Mouse (Mus musculus) olfactory bulb, adult 2 months (tissue): ENCODE data around the gene Zcwpw1. TPM values are rescaled to one million over a fixed set of nuclear protein-coding genes. Genes with fewer than 3 reads are reported as not detected.
"Not testable (repeated sequence)": the region's sequence is repeated elsewhere in the genome, so short reads cannot be mapped to it uniquely, and the experiment has no call there.

Source experiments
- H3K27ac ChIP-seq: fragments of 200-500 bp; 2 replicates; pipeline ENCODE4 v1.5.1; 2012; ENCODE audit warnings: low read depth, low read length; ENCODE audit not compliant: insufficient read depth
- H3K4me1 ChIP-seq: fragments of 200-500 bp; 2 replicates; pipeline ENCODE4 v1.6.1; 2012; ENCODE audit warnings: low read length; ENCODE audit not compliant: control insufficient read depth, insufficient read depth
- H3K4me3 ChIP-seq: fragments of 200-500 bp; 2 replicates; pipeline ENCODE4 v1.5.1; 2012; ENCODE audit warnings: mild to moderate bottlenecking, low read depth, low read length, moderate library complexity; ENCODE audit not compliant: insufficient read depth
- CTCF ChIP-seq: fragments of 200-500 bp; IDR thresholded peaks from 2 replicates; pipeline ENCODE4 v1.5.1; 2012; ENCODE audit warnings: low read depth, mild to moderate bottlenecking, low read length, moderate library complexity; ENCODE audit not compliant: insufficient read depth
- POLR2A ChIP-seq: fragments of 200-500 bp; IDR thresholded peaks from 2 replicates; pipeline ENCODE4 v1.6.1; 2012; ENCODE audit warnings: mild to moderate bottlenecking, low read depth, low read length, moderate library complexity; ENCODE audit not compliant: insufficient read depth
- WGBS: fragments of 180-500 bp; shearing (Covaris S2); methylation state at CpG from one replicate; pipeline ENCODE4 v1.1.7; 2018; 5-methylcytosine and 5-hydroxymethylcytosine counted together
- polyA plus RNA-seq: library from polyadenylated mRNA; stranded (reverse); fragments of >200 nt; gene quantifications from 2 replicates; pipeline ENCODE4 v1.2.4, GENCODE M21; 2012; ENCODE audit warnings: low replicate concordance; ENCODE audit not compliant: missing spikeins, insufficient read depth, insufficient read length

The Zcwpw1 gene
- polyA plus RNA-seq, 1 experiment, result not detected

GRCm38 (mm10) chr5:137836611-137837010 is 49.0 kb downstream of the Zcwpw1 start:
- Histone ChIP-seq H3K4me3 (no peak overlapping the region), H3K27ac (no peak overlapping the region), H3K4me1 (no peaks in the 10 kb centered on the region)
- TF ChIP-seq CTCF, result no peak
- no peak for TF ChIP-seq POLR2A

- not testable (repeated sequence) for H3K4me1 ChIP-seq
Measured at GRCm38 (mm10) chr5:137837110-137837509, 49.5 kb downstream of the Zcwpw1 start.

GRCm38 (mm10) chr5:137850313-137850712 is 62.7 kb downstream of the Zcwpw1 start:
- H3K27ac ChIP-seq, H3K4me1 ChIP-seq, H3K4me3 ChIP-seq: not testable (repeated sequence)
- WGBS, result 80% methylated on average over 1 of the region's 1 CpGs

More at GRCm38 (mm10) chr5:137837110-137837509, 49.5 kb downstream of the Zcwpw1 start:
- H3K27ac ChIP-seq, H3K4me3 ChIP-seq: not testable (repeated sequence)

GRCm38 (mm10) chr5:137854907-137855306 is 67.3 kb downstream of the Zcwpw1 start:
- H3K27ac ChIP-seq, H3K4me3 ChIP-seq, H3K4me1 ChIP-seq: not testable (repeated sequence)
- WGBS, result 83% methylated on average over 3 of the region's 3 CpGs

GRCm38 (mm10) chr5:137856870-137857269 is 69.3 kb downstream of the Zcwpw1 start:
- WGBS, result 74% methylated on average over 5 of the region's 5 CpGs
- not testable (repeated sequence) for H3K4me3 ChIP-seq, H3K27ac ChIP-seq, H3K4me1 ChIP-seq

GRCm38 (mm10) chr5:137857960-137858710 is 70.5 kb downstream of the Zcwpw1 start, which contains the start of gene Pilrb1:
Gene Pilrb1, minus strand, starts transcription at chr5:137858106.
- not testable (repeated sequence) for H3K4me3 ChIP-seq, H3K27ac ChIP-seq, H3K4me1 ChIP-seq
- 88% methylated on average over 2 of the region's 2 CpGs for WGBS

- not testable (repeated sequence) for H3K27ac ChIP-seq, H3K4me3 ChIP-seq, H3K4me1 ChIP-seq
- WGBS, result 78% methylated on average over 1 of the region's 1 CpGs
Measured at GRCm38 (mm10) chr5:137864008-137864407, 76.4 kb downstream of the Zcwpw1 start.

GRCm38 (mm10) chr5:137868600-137868999 is 81.0 kb downstream of the Zcwpw1 start:
- WGBS, result 75% methylated on average over 2 of the region's 2 CpGs
- H3K4me1 ChIP-seq, H3K4me3 ChIP-seq, H3K27ac ChIP-seq: not testable (repeated sequence)

- H3K27ac ChIP-seq, H3K4me1 ChIP-seq, H3K4me3 ChIP-seq: not testable (repeated sequence)
- 68% methylated on average over 3 of the region's 3 CpGs for WGBS
Measured at GRCm38 (mm10) chr5:137871644-137872380, 84.2 kb downstream of the Zcwpw1 start, which contains the start of gene Pilrb2. Gene Pilrb2, minus strand, starts transcription at chr5:137871815.

Other genes starting within 250 kb of the Zcwpw1 start
- not detected in 2 replicates for gene Actl6b, start 234.3 kb upstream of the Zcwpw1 start, polyA plus RNA-seq
- not detected in 2 replicates for gene Tfr2, start 218.0 kb upstream of the Zcwpw1 start, polyA plus RNA-seq
- not detected in 2 replicates for gene Mospd3, start 186.7 kb upstream of the Zcwpw1 start, polyA plus RNA-seq
- gene Pcolce, start 174.0 kb upstream of the Zcwpw1 start, polyA plus RNA-seq, result not detected in 2 replicates
- not detected in 2 replicates for gene Fbxo24, start 158.8 kb upstream of the Zcwpw1 start, polyA plus RNA-seq
- gene Lrch4, start 158.7 kb upstream of the Zcwpw1 start, polyA plus RNA-seq, result not detected in 2 replicates
- gene Gm20605, start 158.6 kb upstream of the Zcwpw1 start, polyA plus RNA-seq, result not detected in 2 replicates
- gene Sap25, start 146.5 kb upstream of the Zcwpw1 start, polyA plus RNA-seq, result not detected in 2 replicates
- not detected in 2 replicates for gene Irs3, start 142.1 kb upstream of the Zcwpw1 start, polyA plus RNA-seq
- not detected in 2 replicates for gene Agfg2, start 103.1 kb upstream of the Zcwpw1 start, polyA plus RNA-seq
- not detected in 2 replicates for gene Nyap1, start 46.2 kb upstream of the Zcwpw1 start, polyA plus RNA-seq
- 483 TPM in 1 of 2 replicates, not detected in the other for gene Tsc22d4, start 42.1 kb upstream of the Zcwpw1 start, polyA plus RNA-seq
- gene Ppp1r35, start 8.9 kb upstream of the Zcwpw1 start, polyA plus RNA-seq, result not detected in 2 replicates
- gene Mepce, start 143 bp upstream of the Zcwpw1 start, polyA plus RNA-seq, result not detected in 2 replicates
- gene Pilra, start 48.5 kb downstream of the Zcwpw1 start, polyA plus RNA-seq, result not detected in 2 replicates
- gene Pilrb1, start 70.3 kb downstream of the Zcwpw1 start, polyA plus RNA-seq, result not detected in 2 replicates
- gene Pilrb2, start 84.0 kb downstream of the Zcwpw1 start, polyA plus RNA-seq, result not detected in 2 replicates
- not detected in 2 replicates for gene Cyp3a13, start 133.8 kb downstream of the Zcwpw1 start, polyA plus RNA-seq
- not detected in 2 replicates for gene Gjc3, start 175.3 kb downstream of the Zcwpw1 start, polyA plus RNA-seq
- not detected in 2 replicates for gene Azgp1, start 193.7 kb downstream of the Zcwpw1 start, polyA plus RNA-seq
- gene Smok3a, start 233.5 kb downstream of the Zcwpw1 start, polyA plus RNA-seq, result not detected in 2 replicates
- not detected in 2 replicates for gene Smok3b, start 233.6 kb downstream of the Zcwpw1 start, polyA plus RNA-seq